Mouse (Mus musculus) testis, adult 2 months (tissue): ENCODE measurements at regions not wholly inside any gene's neighbourhood (a gene's known extent, or its start where the extent isn't known, plus 50 kb on each side); places are given as distances from the start of the nearest gene placed in this dataset.

Experiments
- CTCF ChIP-seq: fragments of 200-500 bp; IDR thresholded peaks from 2 replicates; pipeline ENCODE4 v1.5.1; 2012; ENCODE audit warnings: low read depth, mild to moderate bottlenecking, inconsistent platforms, low read length, moderate library complexity; ENCODE audit not compliant: control insufficient read depth, insufficient read depth, insufficient replicate concordance
- POLR2A ChIP-seq: fragments of 200-500 bp; IDR thresholded peaks from 2 replicates; pipeline ENCODE4 v1.6.1; 2012; ENCODE audit warnings: low read depth, mild to moderate bottlenecking, inconsistent platforms, low read length, moderate library complexity; ENCODE audit not compliant: control insufficient read depth

DNA sequence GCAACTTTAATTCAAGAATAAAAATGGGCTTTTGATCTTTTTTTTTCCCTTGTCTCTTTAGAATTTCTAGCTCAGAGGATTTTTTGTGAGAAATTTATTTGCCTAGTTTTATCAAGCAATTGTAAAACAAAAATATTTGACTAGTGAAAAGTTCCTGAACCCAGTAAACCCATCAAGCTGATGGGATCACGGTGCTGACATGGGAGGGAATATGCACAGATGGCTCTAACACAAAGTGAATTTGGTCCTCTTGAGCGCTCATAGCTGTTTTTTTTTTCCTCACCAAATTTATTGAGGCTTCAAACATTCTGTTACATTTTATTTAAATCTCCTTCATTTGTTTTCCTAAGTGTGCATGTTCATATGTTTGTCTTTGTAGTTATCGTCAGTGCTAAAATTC, 101.1 kb downstream of the Qpct start:
- TF ChIP-seq CTCF (no peak), POLR2A (no peak)
